Mouse (Mus musculus) limb, embryonic 14.5 days (tissue): ENCODE measurements at regions not wholly inside any gene's neighbourhood (a gene's known extent, or its start where the extent isn't known, plus 50 kb on each side); places are given as distances from the start of the nearest gene placed in this dataset.
A peak's percentile ranks its signal among the peaks of the same experiment; 100 is the strongest.
"Not testable (repeated sequence)": the region's sequence is repeated elsewhere in the genome, so short reads cannot be mapped to it uniquely, and the experiment has no call there.

Experiments
- ATAC-seq: fragments of 200-750 bp; cut with Nextera tagmentation; 2 replicates; pipeline ENCODE4 v1.8.0; 2017; ENCODE audit warnings: low read depth, moderate number of reproducible peaks, moderate TSS enrichment; ENCODE audit not compliant: low FRiP score
- DNase-seq: peaks from one replicate; pipeline ENCODE4 v3.0.0-alpha.2; 2015; ENCODE audit warnings: low spot score
- H3K27ac ChIP-seq: fragments of 300-500 bp; sonication (generic); replicated peaks from 2 replicates; pipeline ENCODE4 v1.5.1; 2014; ENCODE audit warnings: low read depth, mild to moderate bottlenecking, low read length, moderate library complexity, mixed read lengths
- H3K27me3 ChIP-seq: fragments of 300-500 bp; sonication (generic); 2 replicates; pipeline ENCODE4 v1.6.1; 2014; ENCODE audit warnings: low read length, mixed read lengths; ENCODE audit not compliant: control insufficient read depth, insufficient read depth
- H3K36me3 ChIP-seq: fragments of 300-500 bp; sonication (generic); 2 replicates; pipeline ENCODE4 v1.6.1; 2014; ENCODE audit warnings: mild to moderate bottlenecking, low read length, moderate library complexity, mixed read lengths; ENCODE audit not compliant: control insufficient read depth, insufficient read depth
- H3K4me1 ChIP-seq: fragments of 300-500 bp; sonication (generic); 2 replicates; pipeline ENCODE4 v1.6.1; 2014; ENCODE audit warnings: antibody characterized with exemption, low read length, mixed read lengths; ENCODE audit not compliant: control insufficient read depth, insufficient read depth
- H3K4me2 ChIP-seq: fragments of 300-500 bp; sonication (generic); replicated peaks from 2 replicates; pipeline ENCODE4 v1.6.1; 2014; ENCODE audit warnings: low read depth, mild to moderate bottlenecking, low read length, moderate library complexity; ENCODE audit not compliant: severe bottlenecking
- H3K4me3 ChIP-seq: fragments of 300-500 bp; sonication (generic); replicated peaks from 2 replicates; pipeline ENCODE4 v1.5.1; 2014; ENCODE audit warnings: low read length
- H3K9ac ChIP-seq: fragments of 300-500 bp; sonication (generic); 2 replicates; pipeline ENCODE4 v1.6.1; 2014; ENCODE audit warnings: mild to moderate bottlenecking, low read depth, low read length, moderate library complexity; ENCODE audit not compliant: severe bottlenecking
- H3K9me3 ChIP-seq: fragments of 300-500 bp; sonication (generic); 2 replicates; pipeline ENCODE4 v1.6.1; 2016; ENCODE audit warnings: low read length; ENCODE audit not compliant: control insufficient read depth
- POLR2A ChIP-seq: fragments of 200-500 bp; IDR thresholded peaks from 2 replicates; pipeline ENCODE4 v1.8.0; 2012; ENCODE audit warnings: inconsistent platforms, mild to moderate bottlenecking, moderate library complexity, borderline replicate concordance; ENCODE audit not compliant: insufficient read depth, insufficient read length; ENCODE audit errors: extremely low read depth
- WGBS: fragments of 180-500 bp; shearing (Covaris S2); extraction: QIAGEN DNeasy Blood & Tissue Kit; methylation state at CpG from one replicate; pipeline ENCODE4 v1.1.7; 2014; 5-methylcytosine and 5-hydroxymethylcytosine counted together

DNA sequence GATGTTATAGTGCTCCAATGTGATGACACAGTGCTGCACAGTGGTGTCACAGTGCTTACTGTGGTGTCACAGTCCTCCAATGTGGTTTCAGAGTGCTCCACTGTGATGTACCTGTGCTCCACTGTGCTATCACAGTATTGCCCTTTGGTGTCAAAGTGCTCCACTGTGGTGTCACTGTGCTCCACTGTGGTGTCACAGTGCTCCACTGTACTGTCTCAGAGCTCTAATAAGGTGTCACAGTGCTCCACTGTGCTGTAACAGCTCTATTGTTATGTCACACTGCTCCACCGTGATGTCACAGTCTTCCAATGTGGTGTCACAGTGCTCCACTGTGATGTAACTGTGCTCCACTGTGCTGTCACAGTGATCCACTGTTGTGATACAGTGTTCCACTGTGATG is 94.4 kb upstream of the Scaf8 start:
- ATAC-seq (peak; percentile 63; the same call in 1 of the 2 replicates), DNase-seq (no peak)
- H3K9ac ChIP-seq = no peak overlapping the region
- H3K4me1 ChIP-seq = no peaks in the 10 kb centered on the region
- peaks cover 17% of the 10 kb centered on the region for H3K9me3 ChIP-seq
- no peaks in the 10 kb centered on the region for H3K36me3 ChIP-seq
- no peak overlapping the region for H3K27ac ChIP-seq
- WGBS = 82% methylated on average over 1 of the region's 1 CpGs
- H3K4me3 ChIP-seq = no peak overlapping the region
- H3K4me2 ChIP-seq = no peak overlapping the region
- H3K27me3 ChIP-seq = no peaks in the 10 kb centered on the region
- no peak for TF ChIP-seq POLR2A

DNA sequence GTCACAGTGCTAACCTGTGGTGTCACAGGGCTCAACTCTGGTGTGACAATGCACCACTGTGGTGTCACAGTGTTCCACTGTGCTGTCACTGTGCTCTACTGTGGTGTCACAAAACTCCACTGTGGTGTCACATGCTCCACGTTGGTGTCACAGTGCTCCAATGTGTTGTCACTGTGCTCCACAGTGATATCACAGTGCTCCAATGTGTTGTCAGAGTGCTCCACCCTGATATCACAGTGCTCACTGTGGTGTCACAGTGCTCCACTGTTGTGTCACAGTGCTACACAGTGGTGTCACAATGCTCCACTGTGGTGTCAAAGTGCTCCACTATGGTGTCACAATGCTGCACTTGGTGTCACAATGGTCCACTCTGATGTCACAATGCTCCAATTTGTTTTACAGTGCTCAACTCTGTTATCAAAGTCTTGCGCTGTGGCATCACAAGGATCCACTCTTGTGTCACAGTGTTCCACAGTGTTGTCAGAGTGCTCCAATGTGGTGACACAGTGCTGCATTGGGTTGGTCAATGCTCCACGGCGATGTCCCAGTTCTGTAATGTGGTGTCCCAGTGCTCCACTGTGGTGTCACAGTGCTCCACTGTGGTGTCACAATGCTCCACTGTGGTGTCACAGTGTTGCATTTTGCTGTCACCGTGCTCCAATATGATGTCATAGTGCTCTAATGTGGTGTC is 92.4 kb upstream of the Scaf8 start:
- DNase-seq = no peak
- no peak for ATAC-seq
- no peak for TF ChIP-seq POLR2A
- H3K4me1 ChIP-seq = no peaks in the 10 kb centered on the region
- no peaks in the 10 kb centered on the region for H3K36me3 ChIP-seq
- H3K9ac ChIP-seq = no peak overlapping the region
- no peaks in the 10 kb centered on the region for H3K27me3 ChIP-seq
- H3K27ac ChIP-seq = no peak overlapping the region
- WGBS = 82% methylated on average over 5 of the region's 5 CpGs
- no peak overlapping the region for H3K4me3 ChIP-seq
- H3K4me2 ChIP-seq = no peak overlapping the region
- H3K9me3 ChIP-seq = peaks cover 7% of the 10 kb centered on the region; the same call in 1 of the 2 replicates

- ATAC-seq, H3K4me2 ChIP-seq, H3K36me3 ChIP-seq, DNase-seq, H3K27me3 ChIP-seq, H3K9ac ChIP-seq, H3K4me3 ChIP-seq, H3K27ac ChIP-seq, H3K9me3 ChIP-seq, H3K4me1 ChIP-seq: not testable (repeated sequence)
- 71% methylated on average over 1 of the region's 3 CpGs for WGBS
Measured at GRCm38 (mm10) chr17:3022936-3023247, 91.9 kb upstream of the Scaf8 start.

DNA sequence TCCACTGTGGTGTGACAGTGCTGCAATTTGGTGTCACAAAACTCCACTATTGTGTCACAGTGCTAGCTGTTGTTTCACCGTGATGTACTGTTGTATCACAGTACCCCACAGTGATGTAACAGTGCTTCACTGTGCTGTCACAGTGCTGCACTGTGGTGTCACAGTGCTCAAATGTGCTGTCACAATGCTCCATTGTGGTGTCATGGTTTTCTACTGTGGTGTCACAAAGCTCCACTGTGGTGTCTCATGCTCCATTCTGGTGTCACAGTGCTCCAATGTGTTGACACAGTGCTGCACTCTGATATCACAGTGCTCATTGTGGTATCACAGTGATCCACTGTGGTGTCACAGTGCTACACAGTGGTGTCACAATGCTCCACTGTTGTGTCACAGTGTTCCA is 91.3 kb upstream of the Scaf8 start:
- no peak overlapping the region for H3K9ac ChIP-seq
- TF ChIP-seq POLR2A = no peak
- no peak for ATAC-seq
- peaks cover 7% of the 10 kb centered on the region; the same call in 1 of the 2 replicates for H3K9me3 ChIP-seq
- DNase-seq = no peak
- no peak overlapping the region for H3K27ac ChIP-seq
- WGBS = 80% methylated on average over 1 of the region's 1 CpGs
- no peak overlapping the region for H3K4me3 ChIP-seq
- H3K4me2 ChIP-seq = no peak overlapping the region
- H3K27me3 ChIP-seq = no peaks in the 10 kb centered on the region
- no peaks in the 10 kb centered on the region for H3K36me3 ChIP-seq
- no peaks in the 10 kb centered on the region for H3K4me1 ChIP-seq

- not testable (repeated sequence) for H3K4me2 ChIP-seq, H3K4me3 ChIP-seq, H3K36me3 ChIP-seq, ATAC-seq, H3K27me3 ChIP-seq, H3K27ac ChIP-seq, H3K9me3 ChIP-seq, DNase-seq, H3K9ac ChIP-seq, H3K4me1 ChIP-seq
- 57% methylated on average over 1 of the region's 1 CpGs for WGBS
Measured at GRCm38 (mm10) chr17:3026859-3027258, 87.9 kb upstream of the Scaf8 start.

GRCm38 (mm10) chr17:3027376-3027775 is 87.4 kb upstream of the Scaf8 start:
- TF ChIP-seq POLR2A = no peak
- no peaks in the 10 kb centered on the region for H3K4me1 ChIP-seq
- H3K9ac ChIP-seq = no peak overlapping the region
- ATAC-seq = no peak
- H3K27me3 ChIP-seq = no peaks in the 10 kb centered on the region
- H3K4me3 ChIP-seq = no peak overlapping the region
- no peaks in the 10 kb centered on the region for H3K36me3 ChIP-seq
- H3K9me3 ChIP-seq = peaks cover 4% of the 10 kb centered on the region; the same call in 1 of the 2 replicates
- no peak overlapping the region for H3K4me2 ChIP-seq
- WGBS = 70% methylated on average over 4 of the region's 4 CpGs
- H3K27ac ChIP-seq = no peak overlapping the region
- DNase-seq = no peak

DNA sequence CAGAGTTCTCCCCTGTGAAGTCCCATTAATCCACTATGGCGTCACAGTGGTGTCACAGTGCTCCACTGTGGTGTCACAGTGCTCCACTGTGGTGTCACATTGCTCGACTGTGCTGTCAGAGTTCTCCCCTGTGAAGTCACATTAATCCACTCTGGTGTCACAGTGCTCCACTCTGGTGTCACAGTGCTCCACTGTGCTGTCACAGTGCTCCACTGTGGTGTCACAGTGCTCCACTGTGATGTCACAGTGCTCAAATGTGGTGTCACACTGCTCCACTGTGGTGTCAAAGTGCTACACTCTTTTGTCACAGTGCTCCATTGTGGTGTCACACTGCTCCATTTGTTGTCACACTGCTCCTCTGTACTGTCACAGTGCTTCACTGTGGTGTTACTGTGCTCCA is 85.0 kb upstream of the Scaf8 start:
- not testable (repeated sequence) for H3K9me3 ChIP-seq, H3K27me3 ChIP-seq, DNase-seq, H3K4me3 ChIP-seq, H3K9ac ChIP-seq, H3K4me2 ChIP-seq, H3K36me3 ChIP-seq, H3K4me1 ChIP-seq, H3K27ac ChIP-seq
- ATAC-seq = peak; percentile 62
- 61% methylated on average over 2 of the region's 2 CpGs for WGBS
